Mouse (Mus musculus) liver, adult 2 months (tissue): Measurements from ENCODE around the gene Irf1. TPM values are rescaled to one million over a fixed set of nuclear protein-coding genes. Genes with fewer than 3 reads are reported as not detected.

ENCODE experiments used
- DNase-seq: peaks from one replicate; pipeline ENCODE4 v3.0.0-alpha.2; 2011; ENCODE audit warnings: low read depth, low spot score; ENCODE audit errors: extremely low read depth
- H3K27ac ChIP-seq: fragments of 200-500 bp; replicated peaks from 2 replicates; pipeline ENCODE4 v1.5.1; 2012; ENCODE audit warnings: low read depth, mild to moderate bottlenecking, control low read depth, inconsistent platforms, low read length; ENCODE audit not compliant: insufficient read depth
- H3K27me3 ChIP-seq: fragments of 200-500 bp; 2 replicates; pipeline ENCODE4 v1.6.1; 2012; ENCODE audit warnings: mild to moderate bottlenecking, moderate library complexity, low read length, inconsistent platforms; ENCODE audit not compliant: control insufficient read depth, insufficient read depth
- H3K36me3 ChIP-seq: fragments of 200-500 bp; 2 replicates; pipeline ENCODE4 v1.6.1; 2012; ENCODE audit warnings: low read length, inconsistent platforms; ENCODE audit not compliant: control insufficient read depth, insufficient read depth
- H3K4me1 ChIP-seq: fragments of 200-500 bp; 2 replicates; pipeline ENCODE4 v1.6.1; 2011; ENCODE audit warnings: low read length; ENCODE audit not compliant: control insufficient read depth, insufficient read depth
- H3K4me3 ChIP-seq: fragments of 200-500 bp; 2 replicates; pipeline ENCODE4 v1.5.1; 2011; ENCODE audit warnings: low read depth, mild to moderate bottlenecking, control low read depth, low read length, moderate library complexity; ENCODE audit not compliant: insufficient read depth
- H3K79me2 ChIP-seq: fragments of 200-500 bp; 2 replicates; pipeline ENCODE4 v1.6.1; 2012; ENCODE audit warnings: inconsistent platforms, mild to moderate bottlenecking, low read length, moderate library complexity; ENCODE audit not compliant: control insufficient read depth, insufficient read depth
- H3K9ac ChIP-seq: fragments of 200-500 bp; 2 replicates; pipeline ENCODE4 v1.6.1; 2012; ENCODE audit warnings: low read depth, mild to moderate bottlenecking, control low read depth, inconsistent platforms, low read length
- CTCF ChIP-seq: fragments of 200-500 bp; IDR thresholded peaks from 2 replicates; pipeline ENCODE4 v1.5.1; 2011; ENCODE audit warnings: low read depth, low read length, control low read depth
- POLR2A ChIP-seq: fragments of 200-500 bp; IDR thresholded peaks from 2 replicates; pipeline ENCODE4 v1.6.1; 2011; ENCODE audit warnings: low read length, control low read depth; ENCODE audit not compliant: insufficient read depth; ENCODE audit errors: extremely low read depth
- WGBS: fragments of 180-500 bp; shearing (Covaris S2); methylation state at CpG from one replicate; pipeline ENCODE4 v1.1.7; 2018; 5-methylcytosine and 5-hydroxymethylcytosine counted together
- polyA plus RNA-seq: library from polyadenylated mRNA; depleted of rRNA; stranded (reverse); fragments of >200 nt; gene quantifications from 2 replicates; pipeline ENCODE4 v1.2.3, GENCODE M21; 2012
- total RNA-seq: library from RNA; depleted of rRNA; stranded (reverse); fragments of >200 nt; gene quantifications from 2 replicates; pipeline ENCODE4 v1.2.3, GENCODE M21; 2014

The Irf1 gene
- total and polyA plus RNA-seq, 2 experiments, result 27.9 to 44.2 TPM

DNA sequence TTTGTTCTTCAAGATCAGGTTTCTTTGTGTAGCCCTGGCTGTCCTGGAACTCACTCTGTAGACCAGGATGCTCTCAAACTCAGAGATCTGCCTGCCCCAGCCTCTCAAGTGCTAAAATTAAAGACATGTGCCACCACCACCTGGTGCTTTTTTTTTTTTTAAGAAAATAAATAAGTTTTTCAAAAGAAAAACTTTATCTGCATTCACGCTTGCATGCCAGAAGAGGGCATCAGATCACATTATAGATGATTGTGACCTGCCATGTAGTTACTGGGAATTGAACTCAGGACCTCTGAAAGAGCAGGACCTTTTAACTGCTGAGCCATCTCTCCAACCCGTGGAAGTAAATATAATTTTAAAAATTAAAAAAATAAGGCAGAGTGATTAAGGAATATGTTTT, 24.6 kb upstream of the Irf1 start:
- Histone ChIP-seq H3K27me3 (no peaks in the 10 kb centered on the region), H3K36me3 (no peaks in the 10 kb centered on the region), H3K27ac (no peak overlapping the region), H3K79me2 (no peaks in the 10 kb centered on the region), H3K9ac (no peak overlapping the region), H3K4me1 (no peaks in the 10 kb centered on the region), H3K4me3 (no peak overlapping the region)
- 71% methylated on average over 2 of the region's 2 CpGs for WGBS
- DNase-seq, result no peak
- TF ChIP-seq POLR2A (no peak), CTCF (no peak)

DNA sequence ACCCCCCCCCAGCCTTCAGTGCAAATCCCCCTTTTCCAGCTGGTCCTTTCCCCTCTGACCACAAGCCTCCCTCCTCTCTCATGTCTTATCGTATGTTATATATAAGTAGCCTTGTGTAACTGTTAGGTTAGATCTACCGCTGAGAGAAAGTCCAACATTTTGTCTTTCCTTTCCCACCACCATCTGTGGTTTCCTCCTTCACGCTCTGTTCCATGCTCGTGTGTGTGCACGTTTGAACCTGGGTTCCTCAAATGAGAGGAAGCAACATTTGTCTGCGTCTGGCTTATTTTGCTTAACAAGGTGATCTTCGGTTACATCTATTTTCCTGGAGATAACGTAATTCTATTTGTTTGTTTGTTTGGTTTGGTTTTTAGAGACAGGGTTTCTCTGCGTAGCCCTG, 21.8 kb upstream of the Irf1 start:
- Histone ChIP-seq H3K27ac (no peak overlapping the region), H3K36me3 (no peaks in the 10 kb centered on the region), H3K4me1 (no peaks in the 10 kb centered on the region), H3K27me3 (no peaks in the 10 kb centered on the region), H3K79me2 (no peaks in the 10 kb centered on the region), H3K9ac (no peak overlapping the region), H3K4me3 (no peak overlapping the region)
- no peak for TF ChIP-seq CTCF
- TF ChIP-seq POLR2A, result no peak
- DNase-seq, result no peak
- 87% methylated on average over 9 of the region's 9 CpGs for WGBS

DNA sequence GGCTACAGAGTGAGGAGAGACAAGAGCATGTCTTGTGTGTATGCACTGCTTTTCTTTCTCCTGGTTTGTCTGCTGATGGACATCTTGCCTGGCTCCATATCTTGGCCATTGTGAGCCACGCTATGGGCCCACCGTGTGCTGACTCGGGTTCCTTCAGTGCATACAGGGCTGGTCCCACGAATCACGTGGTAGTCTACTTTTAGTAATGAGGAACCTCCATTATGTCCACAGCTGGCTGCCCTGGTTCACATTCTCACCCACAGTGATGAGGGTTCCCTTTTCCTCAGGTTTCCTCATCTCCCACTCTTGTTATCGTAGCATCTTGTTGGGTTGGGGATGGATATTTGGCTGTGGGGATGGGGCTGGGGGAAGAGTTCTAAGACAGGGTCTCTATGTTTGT, 21.2 kb upstream of the Irf1 start:
- no peak for DNase-seq
- Histone ChIP-seq H3K27me3 (no peaks in the 10 kb centered on the region), H3K9ac (no peak overlapping the region), H3K36me3 (no peaks in the 10 kb centered on the region), H3K27ac (no peak overlapping the region), H3K79me2 (no peaks in the 10 kb centered on the region), H3K4me1 (no peaks in the 10 kb centered on the region), H3K4me3 (no peak overlapping the region)
- 89% methylated on average over 6 of the region's 6 CpGs for WGBS
- TF ChIP-seq POLR2A, result no peak
- no peak for TF ChIP-seq CTCF

- WGBS, result 93% methylated on average over 4 of the region's 4 CpGs
These were observed 20.5 kb upstream of the Irf1 start for GRCm38 (mm10) chr11:53749306-53749705.

GRCm38 (mm10) chr11:53749716-53750352, 20.0 kb upstream of the Irf1 start:
- no peak overlapping the region for H3K27ac ChIP-seq
- TF ChIP-seq POLR2A (no peak), CTCF (no peak)
- 85% methylated on average over 5 of the region's 5 CpGs for WGBS
- DNase-seq, result no peak
- H3K36me3 ChIP-seq, result no peaks in the 10 kb centered on the region
- H3K79me2 ChIP-seq, result no peaks in the 10 kb centered on the region
- no peak overlapping the region for H3K4me3 ChIP-seq
- H3K9ac ChIP-seq, result no peak overlapping the region
- H3K27me3 ChIP-seq, result no peaks in the 10 kb centered on the region
- no peaks in the 10 kb centered on the region for H3K4me1 ChIP-seq

More at GRCm38 (mm10) chr11:53749306-53749705, 20.5 kb upstream of the Irf1 start:
- DNase-seq, result no peak
- no peak overlapping the region for H3K9ac ChIP-seq
- no peak for TF ChIP-seq CTCF
- no peak for TF ChIP-seq POLR2A
- no peaks in the 10 kb centered on the region for H3K79me2 ChIP-seq
- no peak overlapping the region for H3K27ac ChIP-seq
- H3K36me3 ChIP-seq, result no peaks in the 10 kb centered on the region
- no peaks in the 10 kb centered on the region for H3K4me1 ChIP-seq
- no peaks in the 10 kb centered on the region for H3K27me3 ChIP-seq
- H3K4me3 ChIP-seq, result no peak overlapping the region

DNA sequence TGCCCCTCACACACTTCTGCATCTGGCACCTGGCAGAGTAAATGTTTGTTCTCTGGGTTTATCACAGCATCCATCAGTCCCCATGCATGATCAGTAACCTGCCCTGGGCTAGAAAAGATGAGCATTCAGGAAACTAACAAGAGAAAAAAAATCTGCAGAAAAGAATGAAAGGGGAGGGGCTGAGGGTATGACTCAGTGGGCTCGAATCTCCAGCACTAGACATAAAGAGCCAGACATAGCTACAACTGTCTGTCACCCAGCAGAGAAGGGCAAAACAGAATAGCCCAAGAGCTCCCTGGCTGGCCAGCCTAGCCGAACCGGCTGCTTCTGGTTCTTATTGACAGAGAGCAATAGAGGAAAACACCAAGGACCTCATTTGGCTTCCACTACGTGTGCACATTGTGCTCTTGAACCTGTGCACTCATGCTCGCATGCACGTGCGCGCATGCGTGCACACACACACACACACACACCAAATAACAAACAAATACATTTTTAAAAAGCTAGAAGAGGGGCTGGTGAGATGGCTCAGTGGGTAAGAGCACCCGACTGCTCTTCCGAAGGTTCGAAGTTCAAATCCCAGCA, 14.7 kb upstream of the Irf1 start:
- 66% methylated on average over 12 of the region's 12 CpGs for WGBS
- H3K79me2 ChIP-seq, result no peaks in the 10 kb centered on the region
- no peak overlapping the region for H3K9ac ChIP-seq
- no peaks in the 10 kb centered on the region for H3K36me3 ChIP-seq
- H3K4me3 ChIP-seq, result no peak overlapping the region
- no peak for DNase-seq
- no peaks in the 10 kb centered on the region for H3K27me3 ChIP-seq
- TF ChIP-seq CTCF, result no peak
- no peak for TF ChIP-seq POLR2A
- peaks cover 5% of the 10 kb centered on the region; the same call in 1 of the 2 replicates for H3K4me1 ChIP-seq
- no peak overlapping the region for H3K27ac ChIP-seq
